12 mouse cellular contexts compared by ENCODE assay signal in the genomic region with DNA sequence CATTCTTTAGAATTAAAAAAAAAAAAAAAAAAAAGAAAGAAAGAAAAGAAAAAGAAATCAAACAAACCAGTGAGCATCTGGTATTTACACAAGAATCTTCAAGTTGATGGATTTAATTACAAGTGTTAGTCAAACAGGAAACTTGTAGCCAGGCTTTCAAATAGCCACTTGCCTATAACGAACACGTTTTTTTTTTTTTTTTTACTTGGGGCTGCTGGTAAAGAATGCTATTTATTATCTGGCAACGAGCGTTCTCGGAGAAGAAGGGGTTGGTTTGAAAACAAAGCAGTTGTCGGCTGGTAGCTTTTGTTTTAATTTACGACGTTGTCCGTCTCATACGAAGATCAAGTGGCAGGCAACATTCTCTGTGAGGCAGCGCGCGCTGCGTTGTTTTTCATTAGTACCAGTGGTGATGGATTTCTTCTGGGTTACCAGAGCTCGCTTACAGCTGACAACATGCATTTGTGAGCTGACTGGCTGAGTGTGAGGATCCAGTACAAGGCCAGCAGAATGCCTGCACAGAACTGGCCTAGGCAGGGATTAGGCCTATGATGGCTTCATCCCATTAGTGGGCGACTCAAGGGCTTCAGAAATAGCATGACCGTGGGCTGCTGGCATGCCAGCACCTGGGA.
A peak's percentile ranks its signal among the peaks of the same experiment; 100 is the strongest.
DNase-seq lines count a peak whose midpoint lies in the region; ATAC-seq lines count a peak whose summit lies in the region.
"Had no signal": no experiment of that assay in that cellular context is flagged by ENCODE, and none has a peak within 500 bp of the region (broad histone marks: within the 10 kb centered on the region; RNA-seq: fewer than 3 reads in every experiment).

No protein-coding gene starts in this region.

- 0 out of 2 replicates have a peak, but pooled peaks have one; percentile 49 for ATAC-seq in kidney, embryonic 15.5 days (replicated peaks; ENCODE audit: low FRiP score)
- ATAC-seq in hindbrain, embryonic 15.5 days (ENCODE audit: low FRiP score, low read depth), result peak; percentile 61
- no peak for ATAC-seq in neural tube, embryonic 13.5 days (ENCODE audit: low read depth)
- ATAC-seq in monocyte, adult 5-6 weeks (replicated peaks; ENCODE audit: insufficient number of reproducible peaks, low FRiP score, low TSS enrichment, poor library complexity, severe bottlenecking), result no peak

- H3K27ac ChIP-seq in kidney, embryonic 15.5 days, result 0 out of 2 replicates have a peak overlapping the region, but pooled peaks have one; percentile 22
- H3K27ac ChIP-seq in embryonic facial prominence, embryonic 10.5 days (replicated peaks), result no peak overlapping the region
- peak overlapping the region; percentile 48; the same call in 1 of the 2 replicates for H3K27ac ChIP-seq in hindbrain, embryonic 15.5 days (replicated peaks)
- H3K27ac ChIP-seq in neural tube, embryonic 13.5 days (replicated peaks), result peak overlapping the region; percentile 77

- WGBS in kidney, embryonic 15.5 days, result 15% methylated on average over 17 of the region's 17 CpGs
- 39% methylated on average over 17 of the region's 17 CpGs for WGBS in embryonic facial prominence, embryonic 10.5 days
- WGBS in hindbrain, embryonic 15.5 days, result 22% methylated on average over 17 of the region's 17 CpGs
- WGBS in neural tube, embryonic 13.5 days, result 10% methylated on average over 17 of the region's 17 CpGs

- H3K36me3 ChIP-seq in kidney, embryonic 15.5 days, result no peaks in the 10 kb centered on the region
- H3K36me3 ChIP-seq in embryonic facial prominence, embryonic 10.5 days (replicated peaks), result no peaks in the 10 kb centered on the region
- H3K36me3 ChIP-seq in hindbrain, embryonic 15.5 days, result no peaks in the 10 kb centered on the region
- no peaks in the 10 kb centered on the region for H3K36me3 ChIP-seq in neural tube, embryonic 13.5 days

- no peaks in the 10 kb centered on the region for H3K9me3 ChIP-seq in kidney, embryonic 15.5 days (replicated peaks)
- H3K9me3 ChIP-seq in embryonic facial prominence, embryonic 10.5 days, result no peaks in the 10 kb centered on the region
- H3K9me3 ChIP-seq in hindbrain, embryonic 15.5 days, result no peaks in the 10 kb centered on the region
- no peaks in the 10 kb centered on the region for H3K9me3 ChIP-seq in neural tube, embryonic 13.5 days

- H3K4me3 ChIP-seq in kidney, embryonic 15.5 days (replicated peaks), result no peak overlapping the region
- H3K4me3 ChIP-seq in embryonic facial prominence, embryonic 10.5 days, result no peak overlapping the region
- H3K4me3 ChIP-seq in hindbrain, embryonic 15.5 days, result no peak overlapping the region
- H3K4me3 ChIP-seq in neural tube, embryonic 13.5 days, result no peak overlapping the region
- H3K4me3 ChIP-seq: myocyte had no signal

- peaks cover 8% of the 10 kb centered on the region for H3K4me1 ChIP-seq in kidney, embryonic 15.5 days
- H3K4me1 ChIP-seq in embryonic facial prominence, embryonic 10.5 days, result peaks cover 31% of the 10 kb centered on the region
- H3K4me1 ChIP-seq in hindbrain, embryonic 15.5 days (replicated peaks), result peaks cover 14% of the 10 kb centered on the region
- H3K4me1 ChIP-seq in neural tube, embryonic 13.5 days (replicated peaks), result peaks cover 38% of the 10 kb centered on the region

- H3K27me3 ChIP-seq in kidney, embryonic 15.5 days, result peaks cover 21% of the 10 kb centered on the region
- peaks cover 30% of the 10 kb centered on the region for H3K27me3 ChIP-seq in embryonic facial prominence, embryonic 10.5 days (replicated peaks; ENCODE audit: low read depth, poor library complexity, severe bottlenecking)
- no peaks in the 10 kb centered on the region for H3K27me3 ChIP-seq in hindbrain, embryonic 15.5 days
- H3K27me3 ChIP-seq in neural tube, embryonic 13.5 days, result peaks cover 6% of the 10 kb centered on the region; the same call in 1 of the 2 replicates
- H3K27me3 ChIP-seq: CH12.LX had no signal

- no peak for DNase-seq in kidney, postnatal 10 days
- DNase-seq in embryonic facial prominence, embryonic 10.5 days (ENCODE audit: low spot score), result peak; percentile 39
- no peak for DNase-seq in spleen, postnatal 4 days (ENCODE audit: low spot score in 2 of 2)
- no peak for DNase-seq in spleen, adult 12 weeks (ENCODE audit: low spot score)
- DNase-seq: kidney, postnatal 14 days had no signal

- no peak overlapping the region for H3K9ac ChIP-seq in kidney, embryonic 15.5 days
- no peak overlapping the region for H3K9ac ChIP-seq in hindbrain, embryonic 15.5 days
- H3K9ac ChIP-seq in neural tube, embryonic 13.5 days, result peak overlapping the region; percentile 27; the same call in 1 of the 2 replicates

- H3K4me2 ChIP-seq in kidney, embryonic 15.5 days, result peak overlapping the region; percentile 14; the same call in 1 of the 2 replicates
- no peak overlapping the region for H3K4me2 ChIP-seq in hindbrain, embryonic 15.5 days
- H3K4me2 ChIP-seq in neural tube, embryonic 13.5 days, result no peak overlapping the region
- H3K4me2 ChIP-seq: heart, embryonic 11.5 days had no signal

Comparison
In these comparisons a context has a peak if more than half of its experiments do, and no peak if none do; other contexts are left out.
1. ATAC-seq: peak in kidney, embryonic 15.5 days (single experiment) and hindbrain, embryonic 15.5 days (single experiment); none in neural tube, embryonic 13.5 days (single experiment) and monocyte, adult 5-6 weeks (single experiment).